Mouse (Mus musculus): ENCODE data around the gene Dnaaf1. TPM values are rescaled to one million over a fixed set of nuclear protein-coding genes. Genes with fewer than 3 reads are reported as not detected.

Dnaaf1 gene
- polyA plus RNA-seq, 1 experiment from 2014 or later: 2.5 TPM

DNA sequence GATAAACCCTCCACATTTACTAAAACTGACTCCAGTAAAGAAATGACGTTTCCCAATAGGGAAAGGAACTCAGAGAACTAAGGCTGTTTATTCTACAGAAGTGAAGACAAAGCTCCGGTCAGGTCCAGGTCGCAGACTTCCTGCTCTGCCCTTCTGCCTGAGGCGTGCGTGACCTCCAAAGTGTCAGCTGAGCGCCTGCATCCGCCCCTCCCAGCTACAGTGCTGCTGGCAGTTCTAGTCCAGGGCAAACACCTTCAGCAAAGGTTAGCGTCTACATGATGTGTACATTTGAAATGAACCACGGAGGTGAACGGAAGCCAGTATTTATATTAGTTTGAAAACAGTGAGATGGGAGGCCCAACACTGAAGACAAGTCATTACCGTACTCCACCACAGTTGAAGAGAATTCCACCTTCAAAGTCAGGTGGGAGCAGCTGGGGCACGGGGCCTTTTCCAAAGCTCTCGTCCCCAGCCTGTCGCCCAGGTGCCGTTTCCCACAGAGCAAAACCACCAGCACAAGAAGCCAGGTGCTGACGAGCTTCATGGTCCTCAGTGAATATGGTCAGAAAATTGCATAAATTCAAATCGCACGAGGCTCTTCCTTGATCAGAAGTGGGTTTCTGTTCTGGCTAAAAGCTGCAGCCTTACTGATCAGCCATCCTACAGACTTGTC is 27.9 kb upstream of the Dnaaf1 start:
- H3K27me3 ChIP-seq (replicated peaks; ENCODE audit: control insufficient read depth, insufficient read depth, low read length): no peaks in the 10 kb centered on the region
- peaks cover 55% of the 10 kb centered on the region for H3K36me3 ChIP-seq (ENCODE audit: control insufficient read depth, insufficient read depth, low read length)
- no peaks in the 10 kb centered on the region for H3K9me3 ChIP-seq (ENCODE audit: control insufficient read depth, low read length)
- H3K4me3 ChIP-seq (ENCODE audit: low read depth, low read length): no peak overlapping the region
- H3K4me1 ChIP-seq (ENCODE audit: control insufficient read depth, insufficient read depth, low read length): no peaks in the 10 kb centered on the region
- 70% methylated on average over 18 of the region's 18 CpGs for WGBS
- no peak for DNase-seq (ENCODE audit: low spot score)
- no peak overlapping the region for H3K9ac ChIP-seq (ENCODE audit: low read depth, low read length)
- ATAC-seq (ENCODE audit: low read depth): no peak
- no peak overlapping the region for H3K27ac ChIP-seq (replicated peaks; ENCODE audit: low read depth, low read length)
- no peak overlapping the region for H3K4me2 ChIP-seq (ENCODE audit: low read depth, low read length)

DNA sequence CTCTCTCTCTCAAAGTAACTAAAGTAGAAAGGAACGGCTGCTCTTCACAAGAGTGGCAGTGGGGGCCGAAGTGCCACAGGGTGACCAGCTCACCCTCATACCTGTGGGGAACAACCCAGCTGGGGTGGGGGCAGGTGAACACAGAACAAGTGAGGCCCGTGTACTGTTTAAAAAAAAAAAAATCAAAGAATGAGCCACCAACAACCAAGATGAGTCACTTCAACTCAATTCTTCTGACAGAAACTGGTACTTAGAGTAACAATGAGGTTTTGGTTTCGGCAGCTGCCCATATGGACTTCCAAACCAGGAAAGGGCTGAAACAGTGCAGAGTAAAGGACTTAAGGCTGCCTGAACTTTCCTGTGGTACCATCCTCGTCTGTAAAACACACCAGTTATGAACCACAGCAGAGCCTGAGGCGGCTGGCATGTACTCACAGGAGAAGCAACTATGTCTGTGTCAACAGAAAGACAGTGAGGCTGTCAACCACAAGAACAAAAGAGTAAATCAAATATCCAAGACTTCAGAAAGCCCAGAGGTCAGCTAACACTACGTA is 26.4 kb upstream of the Dnaaf1 start:
- ATAC-seq (ENCODE audit: low read depth) (no peak), DNase-seq (ENCODE audit: low spot score) (no peak)
- Histone ChIP-seq H3K27me3 (replicated peaks; ENCODE audit: control insufficient read depth, insufficient read depth, low read length) (no peaks in the 10 kb centered on the region), H3K4me1 (ENCODE audit: control insufficient read depth, insufficient read depth, low read length) (peaks cover 6% of the 10 kb centered on the region), H3K4me2 (ENCODE audit: low read depth, low read length) (no peak overlapping the region), H3K9ac (ENCODE audit: low read depth, low read length) (no peak overlapping the region), H3K4me3 (ENCODE audit: low read depth, low read length) (no peak overlapping the region), H3K27ac (replicated peaks; ENCODE audit: low read depth, low read length) (no peak overlapping the region), H3K36me3 (ENCODE audit: control insufficient read depth, insufficient read depth, low read length) (peaks cover 40% of the 10 kb centered on the region), H3K9me3 (ENCODE audit: control insufficient read depth, low read length) (no peaks in the 10 kb centered on the region)
- 61% methylated on average over 7 of the region's 7 CpGs for WGBS

DNA sequence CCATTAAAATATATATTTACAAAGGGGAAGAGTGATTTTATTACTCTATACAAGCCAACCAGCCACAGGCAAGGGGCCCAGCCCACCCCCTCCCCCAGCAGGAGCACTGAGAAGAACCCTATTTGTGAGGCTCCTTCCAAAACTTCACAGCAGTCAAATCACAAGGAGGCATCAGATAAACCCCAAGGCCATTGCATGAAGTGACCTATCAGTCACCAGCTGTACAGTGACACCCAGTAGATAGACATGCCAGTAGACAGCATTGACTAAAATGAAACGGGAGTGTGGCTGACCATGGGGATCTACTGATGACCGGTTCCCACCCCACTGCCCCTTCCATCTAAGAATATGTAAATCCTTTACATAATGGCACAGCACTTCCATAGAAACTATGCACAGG is 22.1 kb upstream of the Dnaaf1 start:
- Histone ChIP-seq H3K36me3 (ENCODE audit: control insufficient read depth, insufficient read depth, low read length) (peaks cover under 1% of the 10 kb centered on the region; the same call in 1 of the 2 replicates), H3K27me3 (replicated peaks; ENCODE audit: control insufficient read depth, insufficient read depth, low read length) (no peaks in the 10 kb centered on the region), H3K9ac (ENCODE audit: low read depth, low read length) (no peak overlapping the region), H3K27ac (replicated peaks; ENCODE audit: low read depth, low read length) (no peak overlapping the region), H3K4me2 (ENCODE audit: low read depth, low read length) (no peak overlapping the region), H3K9me3 (ENCODE audit: control insufficient read depth, low read length) (no peaks in the 10 kb centered on the region), H3K4me1 (ENCODE audit: control insufficient read depth, insufficient read depth, low read length) (peaks cover 18% of the 10 kb centered on the region), H3K4me3 (ENCODE audit: low read depth, low read length) (no peak overlapping the region)
- DNase-seq (ENCODE audit: low spot score) (no peak), ATAC-seq (ENCODE audit: low read depth) (no peak)
- WGBS: 81% methylated on average over 2 of the region's 2 CpGs

DNA sequence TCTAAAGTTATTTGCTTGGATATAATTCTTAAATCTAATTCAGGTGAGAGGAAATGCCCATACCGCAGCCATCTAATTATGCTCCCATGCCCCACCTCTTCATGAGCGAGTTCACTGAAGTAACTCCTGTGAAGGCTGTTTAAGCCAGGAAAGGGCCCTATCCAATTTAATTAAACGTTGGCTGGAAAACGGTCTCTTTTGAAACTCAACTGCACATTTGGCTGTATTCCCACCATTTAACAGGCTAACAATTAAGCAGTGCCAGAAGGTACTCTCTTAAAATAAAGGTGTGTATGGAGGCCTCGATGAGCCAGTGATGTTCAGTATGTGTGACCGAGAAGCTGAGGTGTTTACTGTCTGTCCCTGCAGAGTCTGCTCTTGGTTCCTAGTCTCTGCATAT is 19.2 kb upstream of the Dnaaf1 start:
- 75% methylated on average over 6 of the region's 6 CpGs for WGBS
- ATAC-seq (ENCODE audit: low read depth): no peak
- no peak overlapping the region for H3K9ac ChIP-seq (ENCODE audit: low read depth, low read length)

DNA sequence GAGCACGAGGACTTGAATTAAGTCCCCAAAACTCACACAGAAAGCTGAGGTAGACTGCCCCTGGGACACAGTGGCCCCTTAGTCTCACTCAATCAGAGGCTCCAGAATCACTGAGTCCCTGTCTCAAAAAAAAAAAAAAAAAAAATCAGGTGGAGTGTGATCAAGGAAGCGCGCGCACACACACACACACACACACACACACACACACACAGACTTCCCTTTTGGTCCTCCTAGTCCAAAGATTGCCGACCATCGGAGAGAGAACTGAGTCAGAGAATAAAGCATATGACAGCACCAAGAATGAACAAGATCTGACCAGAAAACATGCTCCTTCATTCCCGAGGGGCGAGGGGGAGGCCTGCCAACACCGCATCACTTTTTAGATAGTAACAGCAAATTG is 17.9 kb upstream of the Dnaaf1 start:
- H3K27ac ChIP-seq (replicated peaks; ENCODE audit: low read depth, low read length): no peak overlapping the region
- H3K4me1 ChIP-seq (ENCODE audit: control insufficient read depth, insufficient read depth, low read length): peaks cover 23% of the 10 kb centered on the region
- peaks cover 4% of the 10 kb centered on the region for H3K36me3 ChIP-seq (ENCODE audit: control insufficient read depth, insufficient read depth, low read length)
- no peak for DNase-seq (ENCODE audit: low spot score)
- WGBS: 80% methylated on average over 9 of the region's 9 CpGs
- peak overlapping the region; percentile 89 for H3K9ac ChIP-seq (ENCODE audit: low read depth, low read length)
- no peak for ATAC-seq (ENCODE audit: low read depth)
- H3K4me2 ChIP-seq (ENCODE audit: low read depth, low read length): peak overlapping the region; percentile 89
- H3K4me3 ChIP-seq (ENCODE audit: low read depth, low read length): peak overlapping the region; percentile 81
- no peaks in the 10 kb centered on the region for H3K27me3 ChIP-seq (replicated peaks; ENCODE audit: control insufficient read depth, insufficient read depth, low read length)
- no peaks in the 10 kb centered on the region for H3K9me3 ChIP-seq (ENCODE audit: control insufficient read depth, low read length)

More for the DNA sequence above, 19.2 kb upstream of the Dnaaf1 start:
- no peaks in the 10 kb centered on the region for H3K36me3 ChIP-seq (ENCODE audit: control insufficient read depth, insufficient read depth, low read length)
- no peak overlapping the region for H3K4me3 ChIP-seq (ENCODE audit: low read depth, low read length)
- peaks cover 23% of the 10 kb centered on the region for H3K4me1 ChIP-seq (ENCODE audit: control insufficient read depth, insufficient read depth, low read length)
- H3K27me3 ChIP-seq (replicated peaks; ENCODE audit: control insufficient read depth, insufficient read depth, low read length): no peaks in the 10 kb centered on the region
- no peak overlapping the region for H3K4me2 ChIP-seq (ENCODE audit: low read depth, low read length)
- no peak for DNase-seq (ENCODE audit: low spot score)
- H3K27ac ChIP-seq (replicated peaks; ENCODE audit: low read depth, low read length): no peak overlapping the region
- H3K9me3 ChIP-seq (ENCODE audit: control insufficient read depth, low read length): no peaks in the 10 kb centered on the region

DNA sequence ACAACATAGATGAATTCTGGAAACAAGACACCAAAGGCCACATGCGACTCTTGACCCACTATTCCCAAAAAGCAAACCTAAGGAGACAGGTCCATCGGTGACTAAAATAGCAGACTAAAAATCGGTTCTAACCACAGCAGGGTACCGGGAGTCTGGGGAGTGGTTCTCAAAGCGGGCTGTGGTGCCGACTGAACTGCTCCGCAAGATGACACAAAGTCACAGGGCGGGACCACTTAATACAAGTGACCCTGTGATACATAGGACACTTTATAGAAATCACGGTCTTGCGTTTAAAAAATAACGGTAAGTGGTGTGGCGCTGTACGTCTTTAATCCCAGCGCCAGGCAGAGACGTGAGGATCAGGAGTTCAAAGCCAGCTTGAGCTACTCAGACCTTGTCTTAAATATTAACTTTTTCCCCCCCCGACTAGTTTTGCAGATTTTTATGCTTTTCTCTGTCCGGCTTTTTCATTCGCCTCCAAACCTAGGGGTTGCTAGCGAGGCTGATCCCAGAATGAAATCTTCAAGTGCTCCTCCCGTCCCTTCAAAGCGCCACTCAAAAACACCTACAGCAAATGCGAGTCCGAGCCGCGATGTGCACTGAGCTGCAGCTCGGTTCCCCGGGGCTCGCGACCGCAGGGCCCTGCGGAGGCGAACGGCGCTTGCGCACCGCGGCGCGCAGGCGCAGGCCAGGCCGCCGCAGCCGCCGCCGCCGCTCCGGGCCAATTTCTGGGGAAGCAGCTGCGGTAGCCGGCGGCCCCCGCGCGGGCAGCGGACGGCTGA is 17.0 kb upstream of the Dnaaf1 start:
- DNase-seq (ENCODE audit: low spot score): peak; percentile 90
- H3K4me3 ChIP-seq (ENCODE audit: low read depth, low read length): peak overlapping the region; percentile 81
- H3K27me3 ChIP-seq (replicated peaks; ENCODE audit: control insufficient read depth, insufficient read depth, low read length): no peaks in the 10 kb centered on the region
- peak overlapping the region; percentile 92 for H3K27ac ChIP-seq (replicated peaks; ENCODE audit: low read depth, low read length)
- H3K9me3 ChIP-seq (ENCODE audit: control insufficient read depth, low read length): no peaks in the 10 kb centered on the region
- H3K9ac ChIP-seq (ENCODE audit: low read depth, low read length): peak overlapping the region; percentile 89
- peak overlapping the region; percentile 89 for H3K4me2 ChIP-seq (ENCODE audit: low read depth, low read length)
- WGBS: 2% methylated on average over 28 of the region's 55 CpGs
- H3K36me3 ChIP-seq (ENCODE audit: control insufficient read depth, insufficient read depth, low read length): peaks cover 12% of the 10 kb centered on the region
- H3K4me1 ChIP-seq (ENCODE audit: control insufficient read depth, insufficient read depth, low read length): peaks cover 21% of the 10 kb centered on the region
- ATAC-seq (ENCODE audit: low read depth): peak; percentile 94

DNA sequence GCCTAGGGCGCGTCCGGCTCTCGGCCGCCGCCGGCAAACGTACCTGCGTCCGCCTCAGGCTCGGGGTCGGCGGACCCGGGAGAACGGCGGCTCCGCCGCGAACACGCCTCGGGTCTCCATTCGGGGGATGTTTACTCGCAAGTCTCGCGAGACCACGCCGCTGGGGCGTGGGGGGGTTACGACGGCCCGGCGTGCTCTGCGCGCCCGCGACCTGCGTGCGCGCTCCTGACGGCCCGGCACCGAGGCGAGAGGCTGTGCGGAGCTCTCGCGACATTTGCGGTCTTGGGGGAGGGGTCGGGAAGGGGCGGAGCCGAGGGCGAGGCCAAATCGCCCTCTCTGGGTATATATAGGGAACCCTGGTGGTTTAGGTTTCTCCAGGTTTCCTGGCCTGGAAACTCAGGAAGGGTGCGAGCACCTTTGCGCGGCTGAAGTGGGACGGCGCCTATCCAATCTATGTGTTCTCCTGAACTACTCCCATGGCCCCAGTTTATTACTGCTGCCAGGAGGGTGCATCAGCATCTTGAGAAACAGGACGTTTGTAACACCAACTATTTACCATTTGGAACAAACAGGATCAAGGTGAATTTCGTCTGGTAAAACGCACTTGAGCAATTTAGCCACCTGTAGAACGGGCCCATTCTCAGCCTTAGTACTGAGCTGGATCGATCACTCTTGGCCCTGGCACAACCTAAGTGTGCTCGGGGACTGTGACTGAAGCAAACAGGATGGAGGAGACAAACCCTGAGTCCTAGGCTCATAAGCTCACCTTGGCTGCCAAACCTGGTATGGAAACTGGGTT is 16.2 kb upstream of the Dnaaf1 start, which contains the start of gene Mbtps1:
Mbtps1 (minus strand) TSS at position 133 of the 799 bp plus-strand sequence.
- DNase-seq (ENCODE audit: low spot score): peak; percentile 97
- Histone ChIP-seq H3K4me1 (ENCODE audit: control insufficient read depth, insufficient read depth, low read length) (peaks cover 17% of the 10 kb centered on the region), H3K27me3 (replicated peaks; ENCODE audit: control insufficient read depth, insufficient read depth, low read length) (no peaks in the 10 kb centered on the region), H3K27ac (replicated peaks; ENCODE audit: low read depth, low read length) (peak within 1 kb of the TSS; percentile 92), H3K4me2 (ENCODE audit: low read depth, low read length) (peak within 1 kb of the TSS; percentile 89), H3K4me3 (ENCODE audit: low read depth, low read length) (peak within 1 kb of the TSS; percentile 81), H3K36me3 (ENCODE audit: control insufficient read depth, insufficient read depth, low read length) (peaks cover 20% of the 10 kb centered on the region), H3K9ac (ENCODE audit: low read depth, low read length) (peak within 1 kb of the TSS; percentile 89), H3K9me3 (ENCODE audit: control insufficient read depth, low read length) (no peaks in the 10 kb centered on the region)
- peak; percentile 97 for ATAC-seq (ENCODE audit: low read depth)
- 11% methylated on average over 37 of the region's 63 CpGs for WGBS

DNA sequence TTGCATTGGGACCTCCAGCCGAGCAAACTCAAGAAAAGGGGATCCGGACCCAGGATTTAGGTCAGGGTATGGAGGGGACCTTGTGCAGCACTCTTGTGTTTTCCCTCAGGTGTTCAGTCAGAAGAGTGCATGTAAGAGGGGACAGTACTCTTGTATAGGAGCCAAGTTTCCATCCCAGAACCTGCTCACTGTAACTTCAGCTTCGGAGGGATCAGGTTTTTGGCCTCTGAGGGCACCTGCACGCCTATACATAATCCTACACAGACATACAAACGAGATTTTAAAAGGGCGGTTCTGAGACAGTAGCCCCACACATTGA is 15.7 kb upstream of the Dnaaf1 start:
- H3K4me2 ChIP-seq (ENCODE audit: low read depth, low read length): peak overlapping the region; percentile 64
- H3K4me3 ChIP-seq (ENCODE audit: low read depth, low read length): no peak overlapping the region
- no peak for DNase-seq (ENCODE audit: low spot score)
- H3K27me3 ChIP-seq (replicated peaks; ENCODE audit: control insufficient read depth, insufficient read depth, low read length): no peaks in the 10 kb centered on the region
- ATAC-seq (ENCODE audit: low read depth): no peak
- peak overlapping the region; percentile 70; the same call in 1 of the 2 replicates for H3K9ac ChIP-seq (ENCODE audit: low read depth, low read length)
- H3K27ac ChIP-seq (replicated peaks; ENCODE audit: low read depth, low read length): peak overlapping the region; percentile 53; the same call in 1 of the 2 replicates
- peaks cover 26% of the 10 kb centered on the region for H3K36me3 ChIP-seq (ENCODE audit: control insufficient read depth, insufficient read depth, low read length)
- H3K4me1 ChIP-seq (ENCODE audit: control insufficient read depth, insufficient read depth, low read length): peaks cover 17% of the 10 kb centered on the region
- 91% methylated on average over 6 of the region's 6 CpGs for WGBS
- no peaks in the 10 kb centered on the region for H3K9me3 ChIP-seq (ENCODE audit: control insufficient read depth, low read length)

Measured in embryonic facial prominence, embryonic 14.5 days (tissue).